Mouse (Mus musculus) brain, adult 10 weeks (tissue): ENCODE measurements around the gene Ggact. TPM values are rescaled to one million over a fixed set of nuclear protein-coding genes. Genes with fewer than 3 reads are reported as not detected.

Source experiments
- polyA plus RNA-seq: library from polyadenylated mRNA; stranded (reverse); fragments of 350-450 nt; fragmentation: Illumina TruSeq; extraction: RNeasy Lipid Tissue Mini Kit (QIAGEN cat#74804); gene quantifications from one replicate; pipeline ENCODE4 v1.2.3, GENCODE M21; 2015; ENCODE audit warnings: low read depth, low replicate concordance

Ggact gene
- 46.9 TPM for polyA plus RNA-seq

GRCm38 (mm10) chr14:122913657-122914056 lies at the start of gene Ggact:
Ggact (minus strand) TSS chr14:122913757.

Other genes with a start within 250 kb of the Ggact start
- gene Tmtc4, start 70.3 kb upstream of the Ggact start, polyA plus RNA-seq = 11.9 TPM